Comparison of ENCODE assay signal across 8 mouse cellular contexts in genomic region chr3:148977124-148977529, GRCm38 (mm10). TPM values are rescaled to one million over a fixed set of nuclear protein-coding genes. Genes with fewer than 3 reads are reported as not detected.
A peak's percentile ranks its signal among the peaks of the same experiment; 100 is the strongest.
DNase-seq lines count a peak whose midpoint lies in the region; ATAC-seq and TF ChIP-seq lines count a peak whose summit lies in the region.

No protein-coding gene starts in this region.

- peak overlapping the region; percentile 41; the same call in 1 of the 2 replicates for H3K4me3 ChIP-seq in brown adipose tissue, adult 24 weeks (ENCODE audit: insufficient read depth, low read depth, low read length)
- peak overlapping the region; percentile 28 for H3K4me3 ChIP-seq in heart, postnatal 0 days (ENCODE audit: low read depth, low read length)
- H3K4me3 ChIP-seq in midbrain, embryonic 11.5 days (ENCODE audit: low read depth, low read length): no peak overlapping the region

- peak overlapping the region; percentile 50 for H3K4me2 ChIP-seq in heart, postnatal 0 days (ENCODE audit: low read depth, low read length)
- H3K4me2 ChIP-seq in midbrain, embryonic 11.5 days: peak overlapping the region; percentile 37

- peak; percentile 55; the same call in 1 of the 2 replicates for ATAC-seq in heart, postnatal 0 days (ENCODE audit: insufficient read depth, low read depth)
- ATAC-seq in midbrain, embryonic 11.5 days (ENCODE audit: low FRiP score): peak; percentile 51

- no peak overlapping the region for H3K27ac ChIP-seq in brown adipose tissue, adult 24 weeks (replicated peaks; ENCODE audit: low read depth, low read length)
- H3K27ac ChIP-seq in heart, postnatal 0 days (ENCODE audit: low read depth): peak overlapping the region; percentile 19; the same call in 1 of the 2 replicates
- H3K27ac ChIP-seq in midbrain, embryonic 11.5 days (ENCODE audit: low read depth, low read length): no peak overlapping the region

- no peak for TF ChIP-seq EP300 in heart, postnatal 0 days (IDR thresholded peaks at IDR 0.05; ENCODE audit: low read depth)

- H3K9me3 ChIP-seq in heart, postnatal 0 days (replicated peaks; ENCODE audit: control insufficient read depth, low read length): no peaks in the 10 kb centered on the region
- no peaks in the 10 kb centered on the region for H3K9me3 ChIP-seq in midbrain, embryonic 11.5 days (ENCODE audit: control insufficient read depth, low read length)

- H3K36me3 ChIP-seq in heart, postnatal 0 days (replicated peaks; ENCODE audit: control insufficient read depth, insufficient read depth, low read length): no peaks in the 10 kb centered on the region
- no peaks in the 10 kb centered on the region for H3K36me3 ChIP-seq in midbrain, embryonic 11.5 days (ENCODE audit: control insufficient read depth, insufficient read depth, low read length)

- H3K9ac ChIP-seq in heart, postnatal 0 days (replicated peaks; ENCODE audit: low read depth, low read length): no peak overlapping the region
- H3K9ac ChIP-seq in midbrain, embryonic 11.5 days (ENCODE audit: low read length): no peak overlapping the region

- H3K27me3 ChIP-seq in heart, postnatal 0 days (ENCODE audit: control insufficient read depth, insufficient read depth, low read length): no peaks in the 10 kb centered on the region
- H3K27me3 ChIP-seq in midbrain, embryonic 11.5 days (ENCODE audit: control insufficient read depth, insufficient read depth, low read length): no peaks in the 10 kb centered on the region

- WGBS in heart, postnatal 0 days: 19% methylated on average over 16 of the region's 16 CpGs
- WGBS in midbrain, embryonic 11.5 days: 27% methylated on average over 16 of the region's 16 CpGs

- peak; percentile 28 for DNase-seq in kidney, adult 11 months
- DNase-seq in kidney, adult 8-10 months: no peak
- DNase-seq in heart, postnatal 0 days (ENCODE audit: low spot score): no peak
- DNase-seq in midbrain, embryonic 11.5 days (ENCODE audit: low spot score, missing footprints): peak; percentile 90
- DNase-seq in embryo, embryonic 11 days: no peak
- no peak for DNase-seq in ovary, postnatal 10 days (ENCODE audit: low spot score)
- DNase-seq in spleen, postnatal 4 days (ENCODE audit: low spot score in 2 of 2): no peak

- H3K4me1 ChIP-seq in brown adipose tissue, adult 24 weeks (ENCODE audit: control insufficient read depth, insufficient read depth, insufficient read length, low read length): peaks cover 19% of the 10 kb centered on the region
- peaks cover 17% of the 10 kb centered on the region for H3K4me1 ChIP-seq in heart, postnatal 0 days (ENCODE audit: control insufficient read depth, insufficient read depth)
- peaks cover 24% of the 10 kb centered on the region for H3K4me1 ChIP-seq in midbrain, embryonic 11.5 days (ENCODE audit: control insufficient read depth, insufficient read depth, low read length)

- TF ChIP-seq CTCF in heart, postnatal 0 days (IDR thresholded peaks at IDR 0.05; ENCODE audit: low read depth): no peak

RNA-seq across cellular contexts. Expression of gene Adgrl2, which starts 13.2 kb away (rescaled TPM):
- 5.0 and 5.3 TPM in 2 replicates for polyA plus RNA-seq in brown adipose tissue, adult 24 weeks (2012; ENCODE audit: insufficient read depth, insufficient read length, missing spikeins)
- 32.7 and 59.4 TPM in 2 replicates for total RNA-seq in heart, postnatal 0 days (2014; rRNA removed; ENCODE audit: low replicate concordance)
- 25.6 and 26.6 TPM in 2 replicates for polyA plus RNA-seq in heart, postnatal 0 days (2015; fragmentation: Nextera tagmentation; extraction: Ambion mirVana)
- 124 and 131 TPM in 2 replicates for polyA plus RNA-seq in midbrain, embryonic 11.5 days (2014; fragmentation: Nextera tagmentation; extraction: Ambion mirVana)

Comparison
In these comparisons a context has a peak if more than half of its experiments do, and no peak if none do; other contexts are left out.
1. DNase-seq: peak in kidney, adult 11 months (single experiment) and midbrain, embryonic 11.5 days (single experiment); none in kidney, adult 8-10 months (0 of 2), heart, postnatal 0 days (single experiment), embryo, embryonic 11 days (single experiment), ovary, postnatal 10 days (single experiment) and spleen, postnatal 4 days (0 of 2).